Comparison of ENCODE assay signal across 9 mouse cellular contexts in the genomic region with DNA sequence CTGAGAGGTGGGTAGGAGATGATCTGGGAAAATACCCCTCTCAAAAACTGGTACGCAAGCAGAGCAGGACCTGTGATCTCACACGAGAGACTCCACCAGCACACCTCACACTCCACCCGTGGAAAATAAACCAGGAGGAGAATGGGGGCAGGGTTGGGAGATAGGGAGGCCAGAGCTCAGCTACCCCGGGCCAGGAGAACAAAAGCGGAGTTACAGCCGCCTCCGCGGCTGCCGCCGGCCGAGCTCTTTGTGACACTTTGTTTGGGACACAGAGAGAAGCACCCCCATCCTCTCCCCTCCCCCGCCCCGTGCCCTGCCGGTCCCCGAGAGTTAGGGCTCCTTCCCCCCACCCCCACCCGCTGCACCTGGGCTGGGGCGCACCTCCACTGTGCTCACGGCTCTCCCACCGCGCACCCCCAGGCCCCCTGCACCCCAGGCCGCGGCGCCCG. TPM values are rescaled to one million over a fixed set of nuclear protein-coding genes. Genes with fewer than 3 reads are reported as not detected.
DNase-seq lines count a peak whose midpoint lies in the region; ATAC-seq and TF ChIP-seq lines count a peak whose summit lies in the region.
"Had no signal": no experiment of that assay in that cellular context is flagged by ENCODE, and none has a peak within 500 bp of the region (broad histone marks: within the 10 kb centered on the region; RNA-seq: fewer than 3 reads in every experiment).

No protein-coding gene starts in this region.

- H3K4me2 ChIP-seq in heart, postnatal 0 days (ENCODE audit: low read depth, low read length), result peak overlapping the region; percentile 87
- H3K4me2 ChIP-seq in liver, embryonic 12.5 days, result peak overlapping the region; percentile 89
- peak overlapping the region; percentile 68 for H3K4me2 ChIP-seq in neural tube, embryonic 15.5 days

- TF ChIP-seq CTCF in heart, postnatal 0 days (IDR thresholded peaks at IDR 0.05; ENCODE audit: low read depth), result no peak

- H3K36me3 ChIP-seq in heart, postnatal 0 days (replicated peaks; ENCODE audit: control insufficient read depth, insufficient read depth, low read length), result peaks cover 8% of the 10 kb centered on the region; the same call in 1 of the 2 replicates
- H3K36me3 ChIP-seq in liver, embryonic 12.5 days, result peaks cover 13% of the 10 kb centered on the region
- 0 out of 2 replicates have a peak, but pooled peaks cover 4% of the 10 kb centered on the region for H3K36me3 ChIP-seq in neural tube, embryonic 15.5 days

- no peaks in the 10 kb centered on the region for H3K27me3 ChIP-seq in heart, postnatal 0 days (ENCODE audit: control insufficient read depth, insufficient read depth, low read length)
- peaks cover 14% of the 10 kb centered on the region; the same call in 1 of the 2 replicates for H3K27me3 ChIP-seq in liver, embryonic 12.5 days (replicated peaks)
- H3K27me3 ChIP-seq in neural tube, embryonic 15.5 days (replicated peaks), result no peaks in the 10 kb centered on the region

- peak overlapping the region; percentile 86 for H3K4me3 ChIP-seq in heart, postnatal 0 days (ENCODE audit: low read depth, low read length)
- H3K4me3 ChIP-seq in liver, embryonic 12.5 days, result peak overlapping the region; percentile 76
- H3K4me3 ChIP-seq in neural tube, embryonic 15.5 days (replicated peaks), result peak overlapping the region; percentile 59

- H3K9me3 ChIP-seq in heart, postnatal 0 days (replicated peaks; ENCODE audit: control insufficient read depth, low read length), result no peaks in the 10 kb centered on the region
- H3K9me3 ChIP-seq in liver, embryonic 12.5 days (replicated peaks), result no peaks in the 10 kb centered on the region
- H3K9me3 ChIP-seq in neural tube, embryonic 15.5 days (replicated peaks), result no peaks in the 10 kb centered on the region

- ATAC-seq in heart, postnatal 0 days (ENCODE audit: insufficient read depth, low read depth), result peak; percentile 15
- peak; percentile 6; the same call in 1 of the 2 replicates for ATAC-seq in liver, embryonic 12.5 days
- peak; percentile 18 for ATAC-seq in neural tube, embryonic 15.5 days (ENCODE audit: low FRiP score)

- H3K4me1 ChIP-seq in heart, postnatal 0 days (ENCODE audit: control insufficient read depth, insufficient read depth), result peaks cover 35% of the 10 kb centered on the region
- H3K4me1 ChIP-seq in liver, embryonic 12.5 days, result peaks cover 73% of the 10 kb centered on the region
- peaks cover 82% of the 10 kb centered on the region for H3K4me1 ChIP-seq in neural tube, embryonic 15.5 days

- 3% methylated on average over 17 of the region's 24 CpGs for WGBS in heart, postnatal 0 days
- WGBS in liver, embryonic 12.5 days (ENCODE audit: insufficient replicate concordance), result 8% methylated on average over 20 of the region's 24 CpGs
- 2% methylated on average over 17 of the region's 24 CpGs for WGBS in neural tube, embryonic 15.5 days

- no peak for TF ChIP-seq EP300 in heart, postnatal 0 days (IDR thresholded peaks at IDR 0.05; ENCODE audit: low read depth)

- DNase-seq in A20 (ENCODE audit: low read depth, low spot score) (peak; percentile 67), ES-CJ7 (ENCODE audit: low read depth, low spot score) (peak; percentile 51)
- DNase-seq in cerebellum, postnatal 25 days, result peak; percentile 75 to 81
- DNase-seq in heart, postnatal 0 days (ENCODE audit: low spot score), result peak; percentile 54
- DNase-seq in urinary bladder, postnatal 36 days (ENCODE audit: low spot score in 2 of 2), result no peak
- no peak for DNase-seq in left cerebral cortex, adult 9 months (ENCODE audit: low spot score in 2 of 2)

- peak overlapping the region; percentile 99 for H3K27ac ChIP-seq in heart, postnatal 0 days (ENCODE audit: low read depth)
- peak overlapping the region; percentile 81 for H3K27ac ChIP-seq in liver, embryonic 12.5 days
- H3K27ac ChIP-seq in neural tube, embryonic 15.5 days (replicated peaks), result peak overlapping the region; percentile 94

- H3K9ac ChIP-seq in heart, postnatal 0 days (replicated peaks; ENCODE audit: low read depth, low read length), result peak overlapping the region; percentile 97
- peak overlapping the region; percentile 84 for H3K9ac ChIP-seq in liver, embryonic 12.5 days
- peak overlapping the region; percentile 79 for H3K9ac ChIP-seq in neural tube, embryonic 15.5 days (replicated peaks)

RNA-seq across cellular contexts. Expression of a gene that starts 1.7 kb away (rescaled TPM):
- 0.57 TPM in 1 of 2 replicates, not detected in the other for total RNA-seq in heart, postnatal 0 days (2014; rRNA removed; ENCODE audit: low replicate concordance)
- polyA plus RNA-seq in heart, postnatal 0 days (2015; fragmentation: Nextera tagmentation; extraction: Ambion mirVana), result 0.18 and 1.0 TPM in 2 replicates
- polyA plus RNA-seq in liver, embryonic 12.5 days (2016; fragmentation: Nextera tagmentation; extraction: Ambion mirVana), result 0.32 and 0.39 TPM in 2 replicates
- polyA plus RNA-seq in neural tube, embryonic 15.5 days (2015; fragmentation: Nextera tagmentation; extraction: Ambion mirVana), result 0.88 and 1.4 TPM in 2 replicates

RNA-seq across cellular contexts. Expression of a gene that starts 6.7 kb away (rescaled TPM):
- total RNA-seq in heart, postnatal 0 days (2014; rRNA removed; ENCODE audit: low replicate concordance), result 41.2 and 51.6 TPM in 2 replicates
- 12.7 and 13.9 TPM in 2 replicates for polyA plus RNA-seq in heart, postnatal 0 days (2015; fragmentation: Nextera tagmentation; extraction: Ambion mirVana)
- 15.3 and 15.8 TPM in 2 replicates for polyA plus RNA-seq in liver, embryonic 12.5 days (2016; fragmentation: Nextera tagmentation; extraction: Ambion mirVana)
- 25.3 and 28.6 TPM in 2 replicates for polyA plus RNA-seq in neural tube, embryonic 15.5 days (2015; fragmentation: Nextera tagmentation; extraction: Ambion mirVana)

RNA-seq across cellular contexts. Expression of a gene that starts 28.5 kb away (rescaled TPM):
- not detected in 2 replicates for total RNA-seq in heart, postnatal 0 days (2014; rRNA removed; ENCODE audit: low replicate concordance)
- not detected in 2 replicates for polyA plus RNA-seq in heart, postnatal 0 days (2015; fragmentation: Nextera tagmentation; extraction: Ambion mirVana)
- polyA plus RNA-seq in liver, embryonic 12.5 days (2016; fragmentation: Nextera tagmentation; extraction: Ambion mirVana), result not detected in 2 replicates
- polyA plus RNA-seq in neural tube, embryonic 15.5 days (2015; fragmentation: Nextera tagmentation; extraction: Ambion mirVana), result not detected in 2 replicates
- total RNA-seq: gastrocnemius, postnatal 4 days had no signal

RNA-seq across cellular contexts. Expression of a gene that starts 29.3 kb away (rescaled TPM):
- total RNA-seq in heart, postnatal 0 days (2014; rRNA removed; ENCODE audit: low replicate concordance), result 35.4 and 36.4 TPM in 2 replicates
- polyA plus RNA-seq in heart, postnatal 0 days (2015; fragmentation: Nextera tagmentation; extraction: Ambion mirVana), result 26.9 and 27.6 TPM in 2 replicates
- polyA plus RNA-seq in liver, embryonic 12.5 days (2016; fragmentation: Nextera tagmentation; extraction: Ambion mirVana), result 34.8 and 40.1 TPM in 2 replicates
- polyA plus RNA-seq in neural tube, embryonic 15.5 days (2015; fragmentation: Nextera tagmentation; extraction: Ambion mirVana), result 71.3 and 82.7 TPM in 2 replicates

Comparison
In these comparisons a context has a peak if more than half of its experiments do, and no peak if none do; other contexts are left out.
1. DNase-seq: peak in A20 (single experiment), ES-CJ7 (single experiment), cerebellum, postnatal 25 days (2 of 2) and heart, postnatal 0 days (single experiment); none in urinary bladder, postnatal 36 days (0 of 2) and left cerebral cortex, adult 9 months (0 of 2).
2. Peak in every context shown above with its lines, with median percentiles within 50 percentile points of each other: ATAC-seq, H3K27ac ChIP-seq, H3K4me2 ChIP-seq, H3K4me3 ChIP-seq and H3K9ac ChIP-seq.